Mouse (Mus musculus) ES-Bruce4 (cell line): Measurements from ENCODE around the gene Krt75.

Experiments
- CTCF ChIP-seq: IDR thresholded peaks from one replicate; pipeline ENCODE4 v1.8.1; 2011; ENCODE audit warnings: low read depth, low read length
- EP300 ChIP-seq: IDR thresholded peaks from 2 replicates; pipeline ENCODE4 v1.6.1; 2011; ENCODE audit warnings: low read depth, low read length; ENCODE audit not compliant: insufficient read depth
- POLR2A ChIP-seq: IDR thresholded peaks from one replicate; pipeline ENCODE4 v1.8.1; 2011; ENCODE audit warnings: low read length; ENCODE audit not compliant: insufficient read depth

- TF ChIP-seq CTCF (no peak), EP300 (no peak), POLR2A (no peak)
These were observed 20.5 kb downstream of the Krt75 start for GRCm38 (mm10) chr15:101553169-101553568.
